Mouse (Mus musculus) megakaryocyte, adult 5-6 weeks (primary cell): ENCODE data around the gene Ablim1. TPM values are rescaled to one million over a fixed set of nuclear protein-coding genes. Genes with fewer than 3 reads are reported as not detected.

Experiments
- ATAC-seq: 2 replicates; pipeline ENCODE4 v1.8.0; 2016; ENCODE audit warnings: mild to moderate bottlenecking, inconsistent platforms; ENCODE audit not compliant: poor library complexity, severe bottlenecking
- total RNA-seq, 2 experiments: library from RNA; stranded (forward) in 1 of 2; stranded (reverse) in 1 of 2; fragments of 153-499, 151-499 nt in 1 of 2; fragments of 221-1000, 200-1000 nt in 1 of 2; gene quantifications; 2 replicates each; pipeline versions ENCODE4 v1.2.3 to v1.2.4; 2015 to 2017

Ablim1 gene
- total RNA-seq, 2 experiments from 2014 or later: 1.7 to 2.6 TPM

- ATAC-seq: no peak
Measured at GRCm38 (mm10) chr19:57036860-57037259, 277.9 kb downstream of the Ablim1 start.

DNA sequence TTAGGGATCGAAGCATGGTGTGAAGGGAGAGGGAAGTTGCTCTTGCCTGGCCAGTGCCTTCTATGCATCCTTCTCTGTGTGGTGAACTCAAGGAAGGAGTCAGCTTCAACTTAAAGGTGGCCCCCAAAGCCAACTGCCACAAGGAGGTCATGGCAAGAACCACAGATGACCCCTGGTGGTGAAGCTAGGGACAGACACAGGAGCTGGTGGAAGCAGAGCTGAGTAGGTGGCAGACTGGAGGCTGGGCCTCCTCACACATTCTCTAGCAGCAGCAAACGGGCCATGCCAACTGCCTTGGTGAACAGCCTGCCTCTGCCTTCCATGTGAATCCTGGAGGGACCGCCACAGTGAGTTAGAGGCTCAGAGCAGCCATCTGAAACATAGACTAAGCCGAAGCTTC lies 283.1 kb downstream of the Ablim1 start:
- ATAC-seq: no peak

DNA sequence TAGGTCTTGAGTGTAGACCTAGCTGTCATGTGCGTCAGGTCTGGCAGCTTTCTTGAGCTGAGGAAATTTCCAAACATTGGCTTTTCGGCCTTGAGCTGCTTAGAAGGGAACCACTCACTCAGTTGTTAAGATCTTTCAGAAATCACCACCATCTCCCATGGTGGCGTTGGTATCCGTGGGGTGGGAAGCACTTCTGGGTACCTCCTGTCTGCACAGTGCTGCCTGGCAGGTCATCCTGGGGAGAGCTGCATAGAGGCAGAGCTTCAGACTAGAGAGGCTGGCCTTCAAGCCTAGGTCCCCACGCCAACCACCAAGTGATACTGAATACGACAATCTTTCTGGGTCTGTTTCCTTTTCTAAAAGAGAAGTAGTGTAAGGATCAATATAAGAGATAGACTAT lies 285.3 kb downstream of the Ablim1 start:
- ATAC-seq: no peak

DNA sequence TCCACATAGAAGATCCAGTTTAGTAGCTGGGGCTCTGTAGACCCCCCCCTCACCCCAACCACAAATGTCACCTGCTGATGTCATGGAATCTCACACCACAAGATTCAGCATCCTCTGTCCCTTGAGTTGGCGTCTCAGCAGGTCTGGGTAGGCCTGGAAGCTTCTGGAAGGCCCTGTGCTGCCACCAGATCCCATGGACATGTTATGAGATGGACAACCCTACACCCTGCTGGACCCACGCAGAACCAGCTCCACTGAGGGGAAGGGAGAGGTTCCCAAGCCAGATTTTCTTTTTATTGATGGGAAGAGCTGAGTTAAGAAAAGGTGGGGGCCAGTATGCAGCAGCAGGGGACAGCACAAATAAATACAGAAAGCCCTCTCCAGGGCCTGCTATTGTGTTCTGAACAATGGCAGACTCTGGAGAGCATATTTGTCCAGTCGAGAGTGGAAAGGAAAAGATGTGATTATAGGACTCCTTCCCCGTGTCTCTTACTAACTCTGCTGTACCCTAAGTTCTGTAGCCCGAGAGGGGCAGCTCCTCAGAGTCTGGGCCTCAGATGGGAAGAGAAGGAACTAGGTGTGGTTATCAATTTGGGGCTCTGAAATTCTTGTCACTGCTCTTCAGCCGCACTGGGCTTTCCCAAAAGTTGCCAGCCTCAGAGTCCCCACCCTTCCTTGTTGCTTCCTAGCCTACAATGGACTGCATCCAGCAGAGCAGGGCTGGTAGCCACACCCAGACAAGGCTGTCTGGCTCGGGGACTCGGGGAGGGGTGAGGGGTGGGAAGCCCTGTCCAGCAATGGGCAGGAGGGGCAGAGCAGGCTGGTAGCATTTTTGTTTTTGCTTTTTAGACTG lies 286.2 kb downstream of the Ablim1 start:
- no peak for ATAC-seq

DNA sequence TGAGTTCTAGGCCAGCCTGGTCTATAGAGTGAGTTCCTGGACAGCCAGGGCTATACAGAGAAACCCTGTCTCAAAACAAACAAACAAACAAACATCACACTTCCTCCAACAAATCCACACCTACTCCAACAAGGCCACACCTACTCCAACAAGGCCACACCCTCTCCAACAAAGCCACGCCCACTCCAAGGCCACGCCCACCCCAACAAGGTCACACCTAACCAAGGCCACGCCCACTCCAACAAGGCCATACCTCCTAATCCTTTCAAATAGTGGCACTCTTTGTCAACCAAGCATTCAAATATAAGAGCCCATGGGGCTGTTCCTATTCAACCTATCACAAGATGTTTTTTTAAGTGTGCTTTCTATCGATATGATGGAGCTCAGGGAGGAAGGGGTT lies 288.2 kb downstream of the Ablim1 start:
- ATAC-seq: no peak

- no peak for ATAC-seq
Measured at GRCm38 (mm10) chr19:57017785-57018179, 296.9 kb downstream of the Ablim1 start.

GRCm38 (mm10) chr19:57016995-57017784 lies 297.5 kb downstream of the Ablim1 start:
- ATAC-seq: no peak

DNA sequence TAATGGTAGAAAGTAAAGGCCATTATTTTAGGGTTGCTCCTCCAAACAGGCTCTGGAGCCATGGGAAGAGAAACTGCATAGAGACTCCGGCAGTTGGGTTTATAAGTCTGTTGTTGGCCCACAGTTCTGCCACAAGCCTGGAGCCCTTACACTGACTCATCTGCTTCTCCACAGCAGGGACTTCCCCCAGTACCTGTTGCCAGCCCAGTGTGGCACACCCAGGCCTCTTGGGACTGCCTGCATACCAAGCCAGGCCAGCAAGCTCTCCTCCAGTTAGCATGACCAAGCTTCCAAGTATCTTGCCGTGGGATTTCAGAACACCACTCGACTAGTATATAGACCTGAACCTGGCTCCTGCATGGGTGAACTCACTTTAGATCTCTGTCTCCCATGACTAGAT lies 299.9 kb downstream of the Ablim1 start:
- ATAC-seq: no peak

DNA sequence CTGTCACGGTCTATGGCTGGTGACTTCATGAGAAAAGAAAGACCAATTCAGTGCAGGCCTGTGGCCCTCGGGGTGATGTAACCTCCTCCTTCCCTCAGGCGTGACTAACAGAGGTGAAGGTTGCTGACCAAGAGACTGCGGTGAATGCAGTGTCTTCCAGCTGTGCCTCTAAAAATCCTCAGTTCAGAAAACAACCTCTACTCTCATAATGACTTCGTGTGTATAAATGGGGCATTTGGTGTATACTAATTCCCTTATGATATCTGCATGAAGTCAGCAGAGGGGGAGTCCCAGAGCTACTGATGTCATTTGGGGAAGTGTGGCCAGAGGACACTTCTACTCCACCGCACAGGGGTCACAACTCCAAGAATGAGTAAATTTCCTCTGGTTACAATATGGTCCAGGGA lies 301.4 kb downstream of the Ablim1 start:
- ATAC-seq: no peak

DNA sequence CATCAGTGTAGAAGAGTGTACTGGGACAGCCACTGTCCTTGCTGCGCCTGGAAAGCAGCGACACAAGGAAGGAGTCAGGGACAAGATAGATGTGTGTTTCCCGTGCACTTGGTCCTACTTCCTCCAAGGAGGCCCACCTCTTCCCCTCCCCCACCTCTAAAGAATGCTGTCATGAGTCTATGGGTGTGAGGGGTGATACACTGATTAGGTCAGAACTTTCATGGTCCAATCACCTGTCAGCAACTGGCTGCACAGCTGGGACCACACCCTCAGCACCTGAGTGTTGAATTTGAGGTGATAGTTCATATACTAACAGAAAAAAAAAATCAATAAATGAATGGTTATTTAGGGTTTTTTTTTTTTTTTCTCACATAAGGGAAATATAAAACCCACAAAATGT lies 302.7 kb downstream of the Ablim1 start:
- no peak for ATAC-seq

DNA sequence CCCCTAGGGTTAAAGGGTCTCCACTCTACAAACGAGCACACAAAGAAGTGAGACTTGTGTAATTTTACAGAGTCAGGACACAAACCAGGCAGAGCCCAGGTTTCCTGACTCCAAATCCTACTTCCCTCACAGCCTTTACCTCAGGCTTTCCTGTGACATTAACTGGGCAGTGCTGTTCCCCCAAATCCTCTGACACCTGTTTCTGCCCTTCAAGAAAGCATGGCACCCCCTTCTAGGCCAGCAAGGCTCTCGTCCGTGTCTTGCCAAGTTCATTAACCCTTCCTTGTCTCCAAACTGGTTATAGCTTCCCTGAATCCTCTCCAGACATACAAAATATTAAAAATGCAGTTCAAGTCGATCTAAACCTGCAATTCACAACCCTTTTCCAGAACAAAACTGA lies 304.7 kb downstream of the Ablim1 start:
- no peak for ATAC-seq

DNA sequence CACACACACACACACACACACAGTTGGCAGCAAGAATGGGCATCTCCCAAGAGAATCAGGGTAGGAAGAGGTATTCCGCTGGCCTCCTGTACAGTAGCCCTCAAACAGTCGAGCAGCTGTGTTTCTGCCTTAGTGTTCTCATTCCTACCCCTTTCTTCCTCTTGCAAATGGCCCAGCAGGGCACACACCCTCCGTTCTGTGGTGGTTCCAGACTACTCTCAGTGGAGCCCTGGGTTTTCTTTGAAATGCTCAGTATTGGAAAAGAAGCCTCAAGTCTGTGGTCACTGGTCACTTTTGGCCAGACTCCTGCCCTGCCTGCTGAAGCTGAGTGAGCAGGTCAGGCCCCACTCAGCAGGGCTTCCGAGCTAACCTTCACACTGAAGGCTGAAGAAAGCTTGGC lies 305.1 kb downstream of the Ablim1 start:
- no peak for ATAC-seq

GRCm38 (mm10) chr19:57007781-57008710 lies 306.7 kb downstream of the Ablim1 start, which contains the start of gene Afap1l2:
TSS of gene Afap1l2 (minus strand) at chr19:57008228.
- ATAC-seq: no peak

GRCm38 (mm10) chr19:57007291-57007690 lies 307.4 kb downstream of the Ablim1 start:
- no peak for ATAC-seq

DNA sequence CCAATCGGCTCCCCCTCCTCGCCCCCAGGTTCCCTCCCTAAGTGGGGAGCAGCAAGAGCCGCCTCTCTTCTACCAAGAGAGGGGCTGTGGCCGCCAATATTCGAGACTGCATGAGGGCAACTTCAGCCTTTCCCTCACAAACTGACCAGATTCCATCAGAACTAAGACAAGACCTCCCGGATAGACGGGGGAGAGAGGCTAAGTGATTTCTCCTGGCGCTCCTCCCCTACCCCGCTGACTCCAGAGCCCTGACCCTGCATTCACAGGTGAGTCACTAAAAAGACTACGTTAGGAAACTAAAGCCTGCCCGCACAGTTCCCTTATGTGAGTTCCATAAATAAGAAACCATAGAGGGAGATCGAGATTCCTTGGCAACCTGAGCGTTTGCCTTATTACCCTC lies 307.9 kb downstream of the Ablim1 start:
- no peak for ATAC-seq

GRCm38 (mm10) chr19:57005062-57005461 lies 309.7 kb downstream of the Ablim1 start:
- no peak for ATAC-seq

- no peak for ATAC-seq
Measured at GRCm38 (mm10) chr19:57003460-57003810, 311.3 kb downstream of the Ablim1 start.

GRCm38 (mm10) chr19:57002741-57003459 lies 311.8 kb downstream of the Ablim1 start:
- no peak for ATAC-seq

- no peak for ATAC-seq
Measured at GRCm38 (mm10) chr19:57001926-57002325, 312.8 kb downstream of the Ablim1 start.

GRCm38 (mm10) chr19:57000592-57000991 lies 314.1 kb downstream of the Ablim1 start:
- ATAC-seq: no peak
